12 mouse cellular contexts compared by ENCODE assay signal in genomic region chr8:118713596-118713995, GRCm38 (mm10).
"Had no signal": no experiment of that assay in that cellular context is flagged by ENCODE, and none has a peak within 500 bp of the region (broad histone marks: within the 10 kb centered on the region; RNA-seq: fewer than 3 reads in every experiment).

No protein-coding gene starts in this region.

- H3K4me3 ChIP-seq: left cerebral cortex, adult 2 months; limb, embryonic 10.5 days; liver, embryonic 15.5 days; lung, embryonic 15.5 days; midbrain, embryonic 10.5 days; myocyte; neural tube, embryonic 15.5 days had no signal

- ATAC-seq: intestine, embryonic 16.5 days had no signal

- H3K27ac ChIP-seq: left cerebral cortex, adult 2 months; limb, embryonic 10.5 days; liver, embryonic 15.5 days; lung, embryonic 15.5 days; midbrain, embryonic 10.5 days; neural tube, embryonic 15.5 days; stomach, postnatal 0 days had no signal

- H3K9ac ChIP-seq: liver, embryonic 15.5 days; lung, embryonic 15.5 days; neural tube, embryonic 15.5 days had no signal

- H3K36me3 ChIP-seq: limb, embryonic 10.5 days; liver, embryonic 15.5 days; lung, embryonic 15.5 days; midbrain, embryonic 10.5 days; neural tube, embryonic 15.5 days had no signal

- H3K4me2 ChIP-seq: liver, embryonic 15.5 days; lung, embryonic 15.5 days; neural tube, embryonic 15.5 days had no signal

- DNase-seq: right cerebral cortex, adult 18-20 months; right cerebral cortex, postnatal 25 days; thymus, postnatal 4 days had no signal

- H3K4me1 ChIP-seq: limb, embryonic 10.5 days; liver, embryonic 15.5 days; lung, embryonic 15.5 days; midbrain, embryonic 10.5 days; neural tube, embryonic 15.5 days had no signal

- H3K9me3 ChIP-seq: limb, embryonic 10.5 days; liver, embryonic 15.5 days; lung, embryonic 15.5 days; midbrain, embryonic 10.5 days had no signal

- H3K27me3 ChIP-seq: liver, embryonic 15.5 days; lung, embryonic 15.5 days; neural tube, embryonic 15.5 days had no signal
